Mouse (Mus musculus) c-Kit-negative CD71-positive TER-119-positive erythroid progenitor cells, embryonic 14.5 days (primary cell): ENCODE data around the gene Orai2.
"Not testable (repeated sequence)": the region's sequence is repeated elsewhere in the genome, so short reads cannot be mapped to it uniquely, and the experiment has no call there.

ENCODE experiments used
- DNase-seq: peaks from one replicate; pipeline ENCODE4 v3.0.0-alpha.2; 2013; ENCODE audit warnings: low read depth, low spot score

Orai2 gene

DNA sequence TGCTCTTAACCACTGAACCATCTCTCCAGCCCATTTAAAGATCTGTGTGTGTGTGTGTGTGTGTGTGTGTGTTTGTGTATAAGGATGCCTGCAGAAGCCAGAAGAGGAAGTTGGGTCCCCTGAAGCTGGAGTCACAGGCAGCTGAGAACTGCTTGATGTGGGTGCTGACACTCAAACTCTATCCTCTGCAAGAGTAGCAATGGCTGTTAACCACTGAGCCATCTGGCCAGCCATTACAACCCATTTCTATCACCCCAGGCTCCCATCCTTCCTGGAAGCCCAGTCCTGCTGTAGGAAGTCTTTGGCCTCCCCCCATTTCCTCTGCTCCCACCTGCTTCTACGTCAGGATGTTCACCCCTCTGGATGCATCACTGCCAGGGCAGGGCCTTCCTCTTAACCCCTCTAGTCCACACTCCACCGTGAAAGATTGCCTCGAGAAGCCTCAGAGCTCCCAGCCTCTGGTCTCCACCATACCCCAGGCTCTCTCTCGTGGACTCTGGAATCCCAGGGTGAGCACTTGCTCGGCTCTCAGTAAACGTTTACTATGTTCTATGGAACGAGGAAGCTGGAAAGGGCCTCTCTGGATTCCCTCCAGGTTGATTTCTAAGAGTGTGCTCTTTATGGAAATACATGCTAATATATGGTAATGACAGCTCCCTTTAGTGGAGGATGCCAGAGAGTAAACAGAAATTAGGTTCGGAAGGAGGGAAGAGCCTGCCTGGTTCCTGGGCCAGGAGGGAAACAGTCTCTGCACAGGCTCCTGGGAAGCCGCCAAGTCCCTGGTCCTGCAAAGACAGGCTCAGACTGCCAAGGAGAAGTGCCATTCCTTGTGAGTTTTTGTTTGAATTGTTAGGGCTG lies 3.3 kb upstream of the Orai2 start:
- no peak for DNase-seq

GRCm38 (mm10) chr5:136172939-136173338 lies 2.4 kb upstream of the Orai2 start:
- DNase-seq = no peak

GRCm38 (mm10) chr5:136171363-136172341 lies 1.1 kb upstream of the Orai2 start:
- DNase-seq = no peak

GRCm38 (mm10) chr5:136169626-136170511 lies 644 bp downstream of the Orai2 start:
- DNase-seq = no peak

DNA sequence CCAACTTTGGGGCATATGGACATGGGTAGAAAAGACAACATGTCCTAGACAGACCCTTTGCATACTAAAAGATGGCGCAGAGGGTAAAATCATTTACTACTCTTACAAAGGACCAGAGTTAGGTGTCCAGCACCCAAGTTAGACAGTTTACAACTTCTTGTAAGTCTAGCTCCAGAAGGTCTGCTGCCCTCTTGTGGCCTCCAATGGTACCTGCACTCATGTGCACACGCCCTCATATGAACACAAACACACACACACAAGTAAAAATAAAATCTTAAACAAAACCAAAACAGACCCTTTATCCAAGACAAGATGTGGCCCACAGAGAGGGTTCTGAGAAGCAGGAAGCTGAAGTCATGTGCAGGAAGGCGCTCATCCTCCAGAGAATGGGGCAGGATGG lies 2.4 kb downstream of the Orai2 start:
- DNase-seq = no peak

DNA sequence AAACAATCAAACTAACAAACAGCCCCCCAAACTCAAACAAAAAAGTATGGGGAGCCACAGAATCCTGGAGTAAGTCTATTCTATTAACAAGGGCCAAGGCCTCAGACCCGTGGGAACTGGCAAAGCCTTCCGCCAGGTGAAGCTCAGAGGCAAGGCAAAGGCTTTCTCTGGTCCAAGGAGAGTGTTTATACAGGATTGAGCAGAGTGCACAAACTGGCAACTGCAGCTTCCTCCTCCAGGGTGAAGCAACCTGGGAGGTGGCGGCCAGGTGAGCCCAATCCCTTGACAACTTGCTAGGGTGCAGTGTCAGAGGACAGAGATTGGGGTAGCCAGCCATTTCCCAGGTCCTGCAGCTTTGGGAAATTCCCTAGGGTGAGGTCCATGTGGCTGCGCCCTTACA lies 3.2 kb downstream of the Orai2 start:
- DNase-seq = no peak

DNA sequence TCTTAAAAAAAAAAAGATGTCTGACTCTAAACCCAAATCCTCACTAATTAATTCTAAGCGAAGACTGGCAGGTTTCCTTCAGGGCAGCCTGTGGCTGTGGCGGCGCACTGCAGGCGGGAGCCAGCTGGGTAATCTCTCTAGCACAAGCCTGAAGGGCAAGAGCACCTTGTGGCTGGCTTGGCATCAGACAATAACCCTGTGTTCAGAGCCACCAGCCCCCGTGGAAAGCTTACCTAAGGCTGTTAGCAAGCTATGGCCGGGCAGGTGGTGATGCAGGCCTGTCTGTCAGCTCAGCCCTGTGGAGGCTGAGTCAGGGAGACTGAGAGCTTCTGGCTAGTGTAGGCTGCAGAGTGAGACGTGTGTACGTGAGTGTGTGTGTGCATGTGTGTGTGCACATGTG lies 5.3 kb downstream of the Orai2 start:
- no peak for DNase-seq

DNA sequence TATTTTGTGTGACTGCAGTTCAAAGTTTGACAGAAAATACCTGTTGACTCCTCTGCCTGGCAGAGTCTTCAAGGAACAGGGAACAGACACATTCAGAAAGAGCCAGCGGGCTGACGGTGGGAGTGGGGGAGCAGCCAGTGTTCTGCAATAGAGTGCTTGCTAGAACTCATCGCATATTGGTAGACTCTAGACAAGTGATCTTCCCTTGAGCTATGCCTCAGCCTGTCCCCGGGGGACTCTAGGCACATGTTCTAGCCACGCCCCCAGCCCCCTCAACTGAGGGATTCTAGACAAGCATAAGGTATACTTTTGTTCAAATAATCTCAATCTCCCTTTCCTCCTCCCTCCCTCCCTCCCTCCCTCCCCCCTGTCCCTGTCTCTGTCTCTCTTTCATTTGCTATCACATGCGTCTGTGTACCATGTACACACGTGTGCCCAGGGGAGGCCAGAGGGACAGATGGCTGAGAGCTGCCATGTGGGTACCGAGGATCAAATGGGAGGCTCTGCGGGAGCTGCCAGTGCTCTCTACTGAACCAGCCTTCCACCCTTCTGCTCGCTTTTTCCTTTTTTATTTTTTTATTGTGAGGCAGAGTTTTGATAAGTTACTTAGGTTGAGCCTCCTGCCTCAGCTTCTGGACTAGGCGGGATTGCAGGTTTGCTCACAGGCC lies 6.6 kb downstream of the Orai2 start:
- DNase-seq = no peak

- not testable (repeated sequence) for DNase-seq
Observed at GRCm38 (mm10) chr5:136160084-136160483, 10.4 kb downstream of the Orai2 start.

- DNase-seq = no peak
Observed at GRCm38 (mm10) chr5:136155399-136155798, 15.1 kb downstream of the Orai2 start.

GRCm38 (mm10) chr5:136152365-136152764 lies 18.1 kb downstream of the Orai2 start:
- DNase-seq = no peak

GRCm38 (mm10) chr5:136149134-136149576 lies 21.4 kb downstream of the Orai2 start:
- not testable (repeated sequence) for DNase-seq

DNA sequence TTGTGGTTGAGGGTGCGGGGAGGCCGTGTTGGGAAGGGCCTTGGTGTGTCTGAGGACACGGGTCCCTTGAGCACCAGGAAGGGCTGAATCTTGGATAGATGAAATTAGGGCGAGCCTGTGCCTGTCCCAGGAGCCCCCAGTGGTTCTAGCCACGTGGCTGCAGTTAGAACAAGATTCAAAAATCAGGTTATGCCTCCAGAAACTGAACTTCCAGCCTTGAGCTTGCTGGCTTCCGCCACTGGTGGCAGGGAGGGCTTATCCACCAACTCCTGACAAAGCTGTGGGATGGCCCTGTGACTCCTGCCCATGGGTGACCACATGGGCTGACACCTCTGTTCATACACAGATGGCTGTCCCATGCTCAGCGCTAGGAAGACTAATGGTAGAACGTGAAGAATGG lies 22.8 kb downstream of the Orai2 start:
- DNase-seq = no peak

GRCm38 (mm10) chr5:136146936-136147335 lies 23.6 kb downstream of the Orai2 start:
- no peak for DNase-seq

DNA sequence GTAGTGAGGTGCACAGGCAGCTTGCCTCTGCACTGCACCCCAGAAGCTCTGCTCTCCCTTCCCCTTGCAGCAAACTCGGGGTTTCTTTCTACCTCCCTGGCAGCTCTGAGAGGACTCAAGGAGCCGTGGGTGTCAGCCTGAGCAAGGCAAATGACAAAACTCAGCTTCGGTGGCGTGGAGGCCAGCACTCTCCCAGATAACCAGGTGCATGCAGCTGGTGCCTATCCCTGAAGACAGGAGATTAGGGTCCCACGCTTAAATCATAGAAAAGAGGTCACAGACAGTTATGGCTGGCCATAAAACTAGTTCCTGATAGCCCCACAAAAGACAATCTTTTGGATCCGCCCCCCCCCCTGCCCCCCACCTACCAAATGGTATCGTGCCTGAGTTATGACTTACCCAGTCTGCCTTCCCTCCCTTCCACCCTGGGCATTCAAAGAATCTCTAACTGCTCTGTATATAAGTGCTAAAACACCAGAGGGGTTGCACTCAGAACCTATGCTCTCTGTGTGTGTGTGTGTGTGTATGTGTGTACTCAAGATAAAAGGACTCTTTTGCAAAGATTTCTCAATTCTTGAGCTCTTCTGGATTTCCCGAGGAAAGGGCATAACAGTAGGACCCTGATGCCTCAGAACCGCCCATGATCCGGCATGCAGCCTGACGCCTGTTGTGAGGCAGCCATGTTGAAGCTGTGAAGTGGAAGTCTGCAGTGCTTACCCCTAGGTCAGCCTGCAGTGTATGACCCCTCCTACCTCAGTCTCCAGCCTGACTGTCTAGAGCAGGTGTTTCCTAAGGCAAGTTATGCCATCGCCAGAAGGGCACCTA lies 25.7 kb downstream of the Orai2 start:
- no peak for DNase-seq

DNA sequence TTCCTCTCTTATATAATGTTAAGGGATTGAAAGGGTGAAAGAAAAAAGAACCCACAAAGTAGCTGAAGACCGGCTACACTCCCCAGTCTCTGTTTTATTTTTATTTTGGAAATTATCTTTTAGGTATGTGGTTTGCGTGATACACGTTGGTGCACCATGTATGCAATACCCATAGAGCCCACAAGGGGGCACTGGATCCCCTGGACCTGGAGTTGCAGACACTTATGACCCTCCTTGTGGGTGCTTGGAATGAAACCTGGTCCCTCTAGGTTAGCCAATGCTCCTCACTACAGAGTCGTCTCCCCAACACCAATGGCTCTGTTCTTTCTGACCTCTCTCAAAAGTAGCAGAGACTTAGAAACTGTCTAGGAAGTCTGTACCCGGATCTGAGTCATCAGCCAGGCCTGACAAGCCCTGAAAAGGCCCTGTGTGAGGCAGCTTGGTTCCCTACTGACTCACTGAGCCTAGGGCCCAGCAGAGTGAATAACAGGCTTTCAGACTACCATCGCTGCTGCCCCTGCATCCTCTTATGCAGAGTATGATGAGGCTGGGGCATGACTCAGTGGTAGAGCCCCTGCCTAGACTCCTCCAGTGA lies 27.3 kb downstream of the Orai2 start:
- DNase-seq = no peak

DNA sequence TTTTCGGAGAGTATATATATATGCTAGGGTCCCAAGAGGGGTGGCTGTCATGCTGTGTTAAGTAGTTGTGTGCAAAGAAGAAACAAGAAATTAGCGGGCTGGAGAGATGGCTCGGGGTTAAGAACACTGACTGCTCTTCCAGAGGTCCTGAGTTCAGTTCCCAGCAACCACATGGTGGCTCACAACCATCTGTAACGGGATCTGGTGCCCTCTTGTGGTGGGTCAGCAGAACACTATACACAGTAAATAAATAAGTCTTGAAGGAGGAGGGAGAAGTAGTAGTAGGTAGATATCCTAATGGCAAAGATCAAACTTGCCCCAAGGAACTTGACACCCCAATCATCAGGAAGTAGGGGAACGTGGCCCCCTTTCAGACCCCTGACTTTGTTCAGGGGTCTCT lies 27.8 kb downstream of the Orai2 start:
- no peak for DNase-seq

GRCm38 (mm10) chr5:136140057-136140482 lies 30.4 kb downstream of the Orai2 start:
- no peak for DNase-seq

DNA sequence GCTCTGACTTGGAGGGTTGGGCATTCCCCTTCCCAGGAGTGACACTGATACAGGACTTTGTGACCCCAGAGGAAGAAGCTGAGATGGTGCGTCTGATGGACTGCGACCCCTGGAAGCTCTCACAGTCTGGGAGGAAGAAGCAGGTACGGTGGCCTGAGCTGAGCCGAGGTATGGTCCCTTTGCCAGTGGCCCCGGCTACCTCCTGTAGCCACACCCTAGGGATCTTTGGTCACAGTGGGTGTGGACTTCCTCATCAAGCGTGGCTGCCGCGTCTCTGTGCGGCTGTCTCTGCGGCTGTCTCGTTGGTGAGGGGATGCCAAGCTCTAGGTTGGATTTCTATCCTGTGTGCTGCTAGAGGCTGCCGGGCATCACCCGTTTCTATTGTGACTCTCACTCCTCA lies 31.1 kb downstream of the Orai2 start:
- no peak for DNase-seq
